Mouse (Mus musculus) hindlimb bud, embryonic 11.5 days (tissue): ENCODE results near the gene Daam2.
"Not testable (repeated sequence)": the region's sequence is repeated elsewhere in the genome, so short reads cannot be mapped to it uniquely, and the experiment has no call there.

Source experiments
- DNase-seq: peaks from one replicate; pipeline ENCODE4 v3.0.0-alpha.2; 2012; ENCODE audit warnings: low read depth, low spot score; ENCODE audit errors: extremely low spot score

The Daam2 gene

GRCm38 (mm10) chr17:49489098-49489497 lies 75.0 kb downstream of the Daam2 start:
- DNase-seq, result no peak

- DNase-seq, result no peak
Measured at GRCm38 (mm10) chr17:49484435-49484834, 79.7 kb downstream of the Daam2 start.

- no peak for DNase-seq
Measured at GRCm38 (mm10) chr17:49481876-49482275, 82.3 kb downstream of the Daam2 start.

GRCm38 (mm10) chr17:49477370-49477769 lies 86.8 kb downstream of the Daam2 start:
- DNase-seq, result no peak

GRCm38 (mm10) chr17:49475174-49475573 lies 89.0 kb downstream of the Daam2 start:
- DNase-seq, result no peak

- no peak for DNase-seq
Measured at GRCm38 (mm10) chr17:49474051-49474450, 90.1 kb downstream of the Daam2 start.

- DNase-seq, result no peak
Measured at GRCm38 (mm10) chr17:49472626-49473025, 91.5 kb downstream of the Daam2 start.

GRCm38 (mm10) chr17:49468223-49468622 lies 95.9 kb downstream of the Daam2 start:
- peak; percentile 26 for DNase-seq

GRCm38 (mm10) chr17:49464884-49465283 lies 99.3 kb downstream of the Daam2 start:
- no peak for DNase-seq

- DNase-seq, result no peak
Measured at GRCm38 (mm10) chr17:49458386-49458785, 105.8 kb downstream of the Daam2 start.

- DNase-seq, result no peak
Measured at GRCm38 (mm10) chr17:49457833-49458232, 106.3 kb downstream of the Daam2 start.

GRCm38 (mm10) chr17:49456334-49456733 lies 107.8 kb downstream of the Daam2 start:
- DNase-seq, result no peak

- no peak for DNase-seq
Measured at GRCm38 (mm10) chr17:49450922-49451321, 113.2 kb downstream of the Daam2 start.

- no peak for DNase-seq
Measured at GRCm38 (mm10) chr17:49449230-49449608, 114.9 kb downstream of the Daam2 start.

- DNase-seq, result no peak
Measured at GRCm38 (mm10) chr17:49448570-49449229, 115.4 kb downstream of the Daam2 start.

- not testable (repeated sequence) for DNase-seq
Measured at GRCm38 (mm10) chr17:49442841-49443240, 121.3 kb downstream of the Daam2 start.

GRCm38 (mm10) chr17:49440331-49441130 lies 123.6 kb downstream of the Daam2 start:
- no peak for DNase-seq

- DNase-seq, result no peak
Measured at GRCm38 (mm10) chr17:49439706-49440105, 124.4 kb downstream of the Daam2 start.

- no peak for DNase-seq
Measured at GRCm38 (mm10) chr17:49438822-49439574, 125.1 kb downstream of the Daam2 start.

GRCm38 (mm10) chr17:49437306-49437705 lies 126.8 kb downstream of the Daam2 start:
- not testable (repeated sequence) for DNase-seq

GRCm38 (mm10) chr17:49436631-49437030 lies 127.5 kb downstream of the Daam2 start:
- DNase-seq, result no peak

- DNase-seq, result no peak
Measured at GRCm38 (mm10) chr17:49435081-49435480, 129.1 kb downstream of the Daam2 start.
